Mouse (Mus musculus) gastrocnemius, postnatal 4 days (tissue): Measurements from ENCODE around the gene Smg7. TPM values are rescaled to one million over a fixed set of nuclear protein-coding genes. Genes with fewer than 3 reads are reported as not detected.

Experiments
- DNase-seq, 2 experiments: peaks; one replicate each; pipeline ENCODE4 v3.0.0; 2021 to 2022; ENCODE audit warnings: low spot score in 2 of 2, mixed read lengths in 2 of 2
- total RNA-seq, 2 experiments: library from RNA; stranded (reverse); gene quantifications; 2 replicates each; pipeline ENCODE4 v1.2.3; 2021

Gene Smg7
- total RNA-seq, 2 experiments from 2014 or later: 43.2 to 54.7 TPM

DNA sequence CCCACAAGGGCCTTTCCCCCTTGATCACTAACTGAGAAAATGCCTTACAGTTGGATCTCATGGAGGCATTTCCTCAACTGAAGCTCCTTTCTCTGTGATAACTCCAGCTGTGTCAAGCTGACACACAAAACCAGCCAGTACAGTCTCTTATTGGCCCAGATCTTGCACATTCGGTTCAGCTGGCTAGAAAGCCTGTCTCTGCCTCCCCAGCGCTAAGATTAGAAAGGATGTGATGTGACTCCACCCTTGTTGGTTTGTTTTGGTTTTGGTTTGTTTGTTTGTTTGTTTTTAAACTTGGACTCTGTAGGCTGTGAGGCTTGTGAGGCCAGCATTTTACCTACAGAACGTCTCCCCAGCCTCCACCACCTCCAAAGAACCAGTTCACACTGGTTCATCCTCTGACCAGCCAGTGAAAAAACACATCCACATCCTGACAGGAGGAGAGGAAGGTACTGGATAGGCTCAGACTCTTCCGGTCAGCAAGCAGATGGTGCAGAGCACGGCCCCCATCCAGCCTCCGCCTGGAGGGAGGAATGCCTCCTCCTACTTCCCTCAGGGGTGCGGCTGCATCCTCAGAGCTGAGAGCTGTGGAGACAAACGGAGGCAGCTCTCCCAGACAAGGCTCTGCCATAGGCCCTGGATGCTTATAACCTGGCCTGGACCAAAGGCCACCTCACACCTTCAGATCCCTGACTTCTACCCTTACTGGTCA lies 92.7 kb downstream of the Smg7 start:
- peak in 1 of 2 experiments; percentile 24 for DNase-seq

DNA sequence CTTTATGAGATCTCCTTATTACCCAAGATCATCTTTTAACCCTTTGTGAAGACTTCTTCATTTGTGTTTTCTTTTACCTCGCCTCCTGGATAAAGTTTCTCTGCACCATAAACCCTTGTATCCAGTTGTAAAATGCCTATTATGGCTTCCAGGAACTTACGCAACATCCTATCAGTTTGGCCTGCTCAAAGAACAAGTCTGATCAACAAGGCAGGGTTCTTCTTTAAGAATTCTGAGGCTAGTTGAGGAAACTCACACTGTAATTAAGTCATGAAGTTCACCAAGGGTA lies 94.1 kb downstream of the Smg7 start:
- DNase-seq: no peak

GRCm38 (mm10) chr1:152807619-152808391 lies 94.6 kb downstream of the Smg7 start:
- no peak for DNase-seq

GRCm38 (mm10) chr1:152804907-152805306 lies 97.5 kb downstream of the Smg7 start:
- DNase-seq: no peak

DNA sequence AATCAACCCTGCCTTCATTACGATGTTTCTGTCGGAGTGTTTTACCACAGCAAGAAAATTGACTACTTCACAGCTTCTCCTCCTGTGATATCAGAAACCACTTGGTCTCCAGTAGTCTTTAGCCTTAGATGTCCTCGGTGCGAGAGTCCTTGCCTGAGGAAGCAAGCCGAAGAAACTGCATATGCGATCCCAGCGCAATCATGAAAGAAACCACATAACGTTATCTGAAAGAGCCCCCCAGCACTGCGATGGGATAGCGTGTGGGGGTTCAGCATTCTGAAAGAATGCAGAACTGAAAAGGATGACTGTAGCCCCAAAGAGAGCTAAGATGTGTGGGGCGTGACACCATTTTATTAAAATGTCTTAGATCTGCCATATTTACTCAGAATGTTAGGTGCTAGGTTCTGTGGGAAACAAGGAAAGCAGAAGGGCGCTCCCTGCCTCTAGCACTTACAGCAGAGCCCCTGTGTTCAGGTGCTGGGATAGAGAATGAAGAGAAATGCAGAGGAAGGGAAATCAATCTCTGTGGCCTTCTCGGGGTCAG lies 101.7 kb downstream of the Smg7 start:
- DNase-seq: no peak

- no peak for DNase-seq
Observed at GRCm38 (mm10) chr1:152799897-152800296, 102.5 kb downstream of the Smg7 start, which contains the start of gene Ncf2. TSS of gene Ncf2 (plus strand) at chr1:152800194.

- no peak for DNase-seq
Observed at GRCm38 (mm10) chr1:152798125-152798524, 104.3 kb downstream of the Smg7 start.

- DNase-seq: no peak
Observed at GRCm38 (mm10) chr1:152796683-152797263, 105.7 kb downstream of the Smg7 start.

DNA sequence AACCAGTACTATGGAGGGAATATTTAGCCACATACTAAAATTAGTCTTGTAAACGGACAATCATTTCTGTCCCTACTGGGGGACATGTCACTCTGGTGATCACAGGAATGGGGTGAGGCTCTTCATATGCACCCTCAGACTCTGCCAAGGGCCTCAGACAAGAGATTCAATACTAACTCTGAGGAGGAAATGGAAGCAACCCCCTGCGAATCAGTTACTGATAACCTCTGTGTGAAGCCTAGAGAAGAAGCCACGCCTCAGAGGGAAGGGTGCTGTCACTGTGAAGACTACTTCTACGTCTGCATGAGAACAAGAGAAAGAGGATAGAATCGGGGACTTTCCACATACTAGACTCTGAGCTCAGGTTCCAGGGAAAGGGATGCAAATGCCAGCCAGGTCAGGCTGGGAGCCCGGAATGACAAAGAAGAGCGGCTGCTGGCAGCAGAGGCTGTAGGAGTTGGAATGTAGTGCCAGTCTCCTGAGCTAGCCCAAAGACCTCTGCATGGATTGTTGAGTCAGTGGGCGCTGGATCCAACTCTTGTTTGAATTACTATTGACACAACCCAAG lies 106.7 kb downstream of the Smg7 start:
- DNase-seq: no peak

- no peak for DNase-seq
Observed at GRCm38 (mm10) chr1:152793495-152794130, 108.8 kb downstream of the Smg7 start.

GRCm38 (mm10) chr1:152792736-152793494 lies 109.5 kb downstream of the Smg7 start:
- no peak for DNase-seq

DNA sequence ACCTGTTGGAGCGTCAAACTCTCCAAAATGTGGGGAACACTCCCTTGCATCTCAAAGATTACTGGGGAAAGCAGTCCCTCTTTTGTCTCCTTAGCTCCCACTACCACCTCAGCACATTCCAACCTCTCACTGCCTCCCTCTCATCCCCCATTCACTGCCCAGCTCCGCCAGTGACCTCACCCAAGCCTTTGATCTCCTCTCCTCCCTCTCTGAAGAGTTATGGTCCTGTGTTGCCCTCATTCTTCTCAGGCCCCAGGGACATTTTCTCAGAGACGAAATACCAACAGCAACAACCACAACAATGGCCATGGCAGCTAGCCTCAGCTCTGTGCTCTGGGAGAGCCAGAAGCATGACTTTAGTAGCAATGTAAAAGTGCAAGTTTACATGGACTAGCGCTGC lies 111.2 kb downstream of the Smg7 start:
- no peak for DNase-seq

DNA sequence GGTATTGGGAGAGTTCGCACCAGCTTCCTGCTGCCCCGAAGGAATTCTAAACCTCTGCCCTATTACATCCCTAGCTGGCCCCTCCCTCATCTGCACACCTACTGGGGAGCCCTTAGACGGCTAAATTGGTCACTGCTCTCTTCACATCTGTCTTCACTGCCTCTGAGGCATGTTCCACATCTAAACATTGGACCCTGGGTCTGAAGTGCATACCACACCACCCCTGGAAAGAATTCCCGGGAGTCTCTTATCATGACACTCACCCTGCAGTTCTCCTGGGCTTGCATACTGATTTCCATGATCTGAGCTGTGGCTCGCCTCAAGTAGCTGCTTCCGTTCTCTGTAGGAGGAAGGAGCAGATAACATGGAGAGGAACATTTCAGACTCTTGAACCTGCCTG lies 111.6 kb downstream of the Smg7 start:
- DNase-seq: no peak

DNA sequence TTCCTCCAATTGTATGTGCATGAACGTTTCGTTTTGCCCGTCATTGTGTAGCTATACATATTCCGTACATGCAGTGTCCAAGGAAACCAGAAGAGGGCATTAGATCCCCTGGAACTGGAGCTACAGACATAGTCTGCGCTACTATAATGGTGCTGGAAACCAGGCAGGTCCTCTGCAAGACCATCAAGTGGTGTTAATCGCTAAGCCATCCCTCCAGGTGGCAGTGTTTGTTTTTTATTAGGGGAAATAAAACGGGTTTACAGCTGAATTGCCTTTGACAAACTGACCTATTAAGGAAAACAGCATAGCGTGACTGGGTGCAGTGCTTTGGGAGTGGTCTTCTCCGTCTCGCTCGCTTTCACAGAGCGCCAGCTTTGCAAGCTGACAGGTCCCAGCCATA lies 112.2 kb downstream of the Smg7 start:
- DNase-seq: no peak

- DNase-seq: no peak
Observed at GRCm38 (mm10) chr1:152788121-152788660, 114.3 kb downstream of the Smg7 start.

Other genes with a start within 250 kb of the Smg7 start
- not detected for gene Apobec4, start 152.1 kb downstream of the Smg7 start, total RNA-seq
- gene Rgl1, start 136.3 kb downstream of the Smg7 start, total RNA-seq: 10 to 100 TPM; 54.9 to 59.1 TPM
- 10 to 100 TPM; 66.2 to 71.4 TPM for gene Arpc5, start 136.1 kb downstream of the Smg7 start, total RNA-seq
- 1 to 10 TPM; 4.5 to 5.6 TPM for gene Ncf2, start 102.5 kb downstream of the Smg7 start, total RNA-seq
- 1 to 10 TPM; 2.0 to 3.4 TPM for gene Nmnat2, start 52.3 kb upstream of the Smg7 start, total RNA-seq